Mouse (Mus musculus) left cerebral cortex, postnatal 14 days (tissue): Measurements from ENCODE around the gene Fam213a. TPM values are rescaled to one million over a fixed set of nuclear protein-coding genes. Genes with fewer than 3 reads are reported as not detected.
"Not testable (repeated sequence)": the region's sequence is repeated elsewhere in the genome, so short reads cannot be mapped to it uniquely, and the experiment has no call there.

Source experiments
- DNase-seq, 2 experiments: peaks; one replicate each; pipeline ENCODE4 v3.0.0; 2021 to 2022; ENCODE audit warnings: low spot score in 2 of 2, mixed read lengths in 1 of 2
- intact Hi-C: fragments of 180-260 bp; cut with DNase I; formaldehyde crosslinking; loops from one replicate; pipeline ENCODE4 v1.15.1; 2025
- long read RNA-seq, 2 experiments: library from polyadenylated mRNA; stranded (forward); transcript quantifications; one replicate each; pipeline ENCODE4 v2.0.0; 2021
- total RNA-seq, 2 experiments: library from RNA; stranded (reverse); gene quantifications; 2 replicates each; pipeline ENCODE4 v1.2.3; 2021

Fam213a gene
- 100 to 1,000 TPM; 103 to 105 TPM for total RNA-seq
- long read RNA-seq, experiment 1, transcript Fam213a-201 (6 exons, 1,537 nt), result major isoform, 78 of 184 reads
- long read RNA-seq, experiment 1, transcript Fam213a-210 (5 exons, 1,003 nt), result minor isoform, 10 of 184 reads
- long read RNA-seq, experiment 1, transcript Fam213a-202 (6 exons, 1,567 nt), result minor isoform, 68 of 184 reads
- long read RNA-seq, experiment 1, partial matches to known transcripts, result 4 of 184 reads
- long read RNA-seq, experiment 1, other reads (novel, unspliced or antisense), result 24 of 184 reads
- long read RNA-seq, experiment 2, transcript Fam213a-201 (6 exons, 1,537 nt), result major isoform, 66 of 136 reads
- long read RNA-seq, experiment 2, transcript Fam213a-210 (5 exons, 1,003 nt), result minor isoform, 6 of 136 reads
- long read RNA-seq, experiment 2, transcript Fam213a-202 (6 exons, 1,567 nt), result minor isoform, 45 of 136 reads
- long read RNA-seq, experiment 2, partial matches to known transcripts, result 1 of 136 reads
- long read RNA-seq, experiment 2, other reads (novel, unspliced or antisense), result 18 of 136 reads

DNA sequence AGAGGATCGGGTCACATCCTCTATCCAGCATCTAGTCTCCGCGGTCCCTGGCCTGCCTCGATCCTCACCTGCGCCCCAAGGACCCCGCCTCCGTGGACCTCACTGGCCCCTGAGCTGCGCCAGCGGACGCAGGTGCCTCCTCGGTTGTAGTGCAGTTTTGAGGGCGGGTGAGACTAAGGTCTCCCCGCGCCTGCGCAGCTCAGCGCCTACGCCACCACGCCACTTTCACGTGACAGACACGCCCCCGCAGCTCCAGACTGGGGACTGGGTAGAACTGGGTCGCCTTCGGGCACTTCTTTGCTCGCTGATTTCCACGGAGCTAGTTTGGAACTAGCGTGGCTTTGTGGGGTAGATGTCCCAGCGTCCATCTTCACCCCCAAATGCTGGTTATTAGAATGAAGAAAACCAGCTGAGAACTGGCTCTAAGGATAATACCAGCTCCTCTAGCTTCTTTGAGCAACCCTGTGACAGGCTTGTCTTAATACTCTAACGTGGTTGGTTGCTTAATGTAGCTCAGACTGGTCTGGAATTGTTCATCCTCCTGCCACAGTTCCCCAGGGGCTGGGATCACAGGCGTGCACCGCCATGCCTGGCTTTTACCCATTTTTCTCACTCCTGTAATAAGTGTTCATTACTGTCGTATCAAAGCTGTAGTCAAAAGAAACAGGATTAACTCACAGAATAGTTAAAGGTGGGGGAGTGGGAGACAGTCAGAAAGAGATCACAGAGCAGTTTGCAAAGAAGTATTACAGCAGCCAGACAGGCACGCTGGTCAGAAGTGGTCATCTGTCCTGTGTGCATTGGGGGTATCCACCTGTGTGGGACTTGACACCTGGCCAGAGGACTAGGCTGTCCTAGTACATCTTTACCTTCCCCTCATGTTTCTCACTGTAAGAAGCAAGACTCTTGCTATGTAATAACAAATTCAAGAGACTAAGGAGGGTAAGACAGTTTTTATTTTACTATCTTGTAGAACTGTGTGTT lies at the start of gene Fam213a:
TSS of gene Fam213a (minus strand) at position 159 of the 984 bp plus-strand sequence.
- peak; percentile 93 to 94 for DNase-seq
- intact Hi-C loops, result no loop called here

DNA sequence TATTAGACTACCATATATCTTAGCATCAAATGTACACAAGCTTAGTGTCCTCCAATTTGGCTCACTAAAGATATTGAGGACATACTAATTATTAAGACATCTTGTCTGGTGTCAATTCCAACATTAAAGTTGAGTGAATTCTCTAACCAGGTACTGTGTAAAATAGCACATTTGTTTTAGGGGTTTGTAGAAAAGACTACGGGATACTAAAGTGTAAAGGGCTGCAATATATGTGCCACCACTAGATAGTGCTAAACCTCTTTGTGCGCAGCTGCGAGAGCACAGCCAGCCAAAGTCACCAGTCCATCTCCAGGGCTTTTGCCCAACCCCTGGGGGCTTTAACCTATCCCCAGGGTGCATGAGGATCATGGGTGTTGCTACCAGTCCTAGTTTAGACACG lies 39.6 kb upstream of the Fam213a start:
- DNase-seq, intact Hi-C loops: not testable (repeated sequence)

DNA sequence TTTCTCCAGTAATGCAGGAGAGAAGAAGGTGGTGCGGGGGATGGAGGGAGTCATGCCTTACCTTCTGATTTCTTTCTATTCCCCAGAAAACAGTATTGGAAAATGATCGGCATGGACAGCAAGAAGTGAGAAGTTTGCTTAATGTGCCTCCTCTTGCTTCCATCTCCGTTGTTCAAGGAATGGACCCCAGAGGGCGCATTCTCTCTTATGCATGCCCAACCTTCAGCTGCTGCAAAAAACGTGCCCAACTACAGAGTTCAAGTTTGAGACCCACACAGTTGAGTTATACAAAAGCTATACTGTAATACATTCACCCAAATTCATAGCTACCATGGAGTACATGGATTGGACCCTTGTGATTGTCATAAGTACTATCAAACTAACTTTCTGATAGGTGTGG lies 38.9 kb upstream of the Fam213a start:
- no peak for DNase-seq
- intact Hi-C loops, result no loop called here

DNA sequence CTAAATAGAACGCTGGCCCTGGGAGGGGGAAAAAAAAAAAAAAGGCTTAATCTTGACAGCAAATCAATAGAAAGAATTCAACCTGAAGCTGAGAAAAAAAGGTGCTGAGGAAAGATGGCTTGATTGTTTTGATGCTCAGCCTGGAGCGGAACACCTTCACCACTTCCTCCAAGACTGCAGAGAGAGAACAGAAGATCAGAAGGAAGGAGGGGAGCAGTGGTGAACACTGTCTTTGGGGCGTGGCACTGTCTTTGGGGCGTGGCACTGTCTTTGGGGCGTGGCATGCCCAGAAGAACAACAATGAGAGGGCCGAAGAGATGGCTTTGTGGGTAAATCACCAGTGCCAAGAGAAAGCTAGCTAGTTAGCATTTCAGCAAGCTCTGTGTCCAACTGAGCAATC lies 36.9 kb upstream of the Fam213a start:
- intact Hi-C loops, result no loop called here
- DNase-seq, result no peak

DNA sequence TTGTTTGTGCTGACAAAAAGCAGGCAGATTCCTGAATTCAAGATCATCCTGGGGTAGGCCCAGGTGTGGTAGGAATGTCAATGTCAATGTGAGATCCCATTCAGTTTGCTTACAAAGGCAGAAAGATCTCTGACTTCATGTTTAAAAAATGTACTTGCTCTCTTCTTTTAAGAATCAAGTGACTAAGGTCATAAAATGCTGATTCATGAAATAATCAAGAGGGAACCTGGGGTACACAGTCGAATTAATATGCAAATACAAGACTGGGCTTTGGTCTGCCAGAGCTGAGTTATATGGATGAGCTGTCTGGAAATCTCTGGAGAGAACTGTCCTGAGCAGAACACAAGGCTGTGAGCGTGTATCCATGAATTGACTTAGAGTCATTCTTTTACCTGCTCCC lies 33.8 kb upstream of the Fam213a start:
- intact Hi-C loops, result no loop called here

DNA sequence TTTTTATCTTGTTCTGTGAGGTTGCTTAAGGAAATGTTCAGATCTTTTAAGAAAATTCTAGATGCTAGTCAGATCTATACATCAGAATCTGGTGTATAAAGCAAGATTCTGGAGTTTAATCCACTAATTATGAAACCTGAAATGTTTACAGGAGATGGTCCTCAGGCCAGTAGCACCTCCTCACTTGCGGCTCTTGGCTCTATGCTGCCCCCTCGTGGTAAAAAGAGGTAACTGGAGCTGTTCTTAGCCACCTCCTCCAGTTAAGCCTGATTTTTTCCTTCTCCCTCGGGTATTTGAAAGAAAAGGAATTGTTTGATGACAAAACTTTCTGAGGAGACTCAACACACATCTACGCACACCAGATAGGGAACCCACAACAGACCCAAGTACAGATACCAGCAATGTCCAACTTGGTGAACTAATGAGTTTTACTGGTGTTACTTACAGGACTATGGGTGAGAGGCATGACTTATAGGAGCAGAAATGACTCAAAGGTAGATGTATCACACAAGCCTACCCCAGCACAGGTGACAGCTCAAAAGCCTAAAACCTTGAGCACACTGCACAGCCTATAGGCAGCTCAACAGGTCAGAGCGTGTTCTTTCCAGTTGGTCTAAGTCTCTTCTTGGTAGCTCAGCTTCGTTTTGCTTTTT lies 21.7 kb upstream of the Fam213a start:
- intact Hi-C loops, result loop anchor here (2.0 kb wide), 1 partner anchor 56 kb away; no protein-coding TSS in a partner anchor

More for the DNA sequence above, 33.8 kb upstream of the Fam213a start:
- DNase-seq, result no peak

DNA sequence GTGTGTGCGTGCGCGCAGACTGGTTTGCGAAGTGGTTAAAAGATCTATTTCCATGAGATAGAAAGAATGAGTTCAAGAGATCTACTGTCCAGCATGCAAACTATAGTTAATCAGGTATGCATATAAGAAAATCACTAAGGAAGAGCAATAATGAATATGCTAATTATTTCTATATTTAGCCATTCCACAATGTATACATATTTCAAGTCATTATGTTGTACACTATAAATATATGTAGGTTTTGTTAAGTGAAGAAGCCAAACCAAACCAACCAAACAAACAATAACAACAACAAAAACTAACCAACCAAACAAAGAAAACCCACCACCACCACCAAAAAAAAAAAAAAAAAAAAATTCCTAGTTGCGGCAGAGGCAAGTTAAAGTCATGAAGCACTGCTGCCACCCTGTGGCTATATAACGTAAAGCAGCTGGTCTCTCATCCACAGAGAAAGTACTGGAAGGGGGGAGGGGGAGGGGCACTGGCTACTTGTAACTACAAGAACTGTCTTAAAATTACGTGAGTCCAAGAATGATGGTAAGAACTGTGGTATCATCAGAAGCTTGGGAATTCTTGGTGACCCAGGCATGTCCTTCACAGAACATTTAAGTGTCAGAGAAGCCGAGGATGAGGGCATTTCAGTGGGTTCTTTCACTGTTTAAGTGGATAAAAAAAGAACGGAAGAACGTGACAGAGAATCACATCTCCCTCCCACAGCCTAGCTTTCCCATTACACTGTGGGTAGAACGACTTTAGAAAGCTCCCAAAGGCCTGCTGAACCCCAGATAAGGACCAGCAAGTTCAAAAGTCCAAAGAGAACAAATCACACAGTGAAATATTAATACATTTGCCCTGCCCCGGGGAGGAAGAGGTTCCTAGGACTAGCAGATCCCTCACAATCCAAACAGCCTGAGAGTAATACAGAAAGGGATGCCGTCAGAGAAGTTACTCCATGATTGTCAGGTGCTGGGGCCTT lies 19.8 kb upstream of the Fam213a start:
- peak; percentile 92 to 94 for DNase-seq
- intact Hi-C loops, result loop anchor here (2.0 to 5.0 kb wide), 2 partner anchors 55 to 116 kb away; no protein-coding TSS in a partner anchor

More for the DNA sequence above, 21.7 kb upstream of the Fam213a start:
- DNase-seq, result peak; percentile 51 to 69

DNA sequence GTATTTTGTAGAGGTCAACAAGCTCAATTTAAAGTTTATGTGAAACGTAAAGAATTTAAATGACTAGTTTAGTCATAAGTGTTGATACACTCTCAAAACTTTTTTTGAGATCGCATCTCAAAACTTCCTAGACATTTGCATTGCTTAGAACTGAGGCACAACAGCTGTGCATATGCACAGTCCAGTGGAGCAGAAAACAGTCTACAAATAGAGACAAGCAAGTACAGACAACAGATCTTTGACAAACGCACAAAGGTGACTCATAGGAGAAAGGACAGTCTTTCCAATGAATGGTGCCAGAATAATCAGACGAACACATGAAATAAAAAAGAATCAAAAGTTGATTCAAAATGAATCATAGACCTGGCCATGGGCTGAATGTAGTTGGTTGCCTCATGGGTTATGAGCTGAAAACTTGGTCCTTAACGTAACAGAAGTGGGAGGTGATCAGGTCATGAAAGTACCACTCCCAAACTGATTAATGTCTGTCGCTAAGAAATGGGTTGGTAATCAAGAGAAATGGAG lies 17.5 kb upstream of the Fam213a start:
- DNase-seq, result no peak
- intact Hi-C loops, result loop anchor here (5.0 kb wide), 1 partner anchor 114 kb away; no protein-coding TSS in a partner anchor

DNA sequence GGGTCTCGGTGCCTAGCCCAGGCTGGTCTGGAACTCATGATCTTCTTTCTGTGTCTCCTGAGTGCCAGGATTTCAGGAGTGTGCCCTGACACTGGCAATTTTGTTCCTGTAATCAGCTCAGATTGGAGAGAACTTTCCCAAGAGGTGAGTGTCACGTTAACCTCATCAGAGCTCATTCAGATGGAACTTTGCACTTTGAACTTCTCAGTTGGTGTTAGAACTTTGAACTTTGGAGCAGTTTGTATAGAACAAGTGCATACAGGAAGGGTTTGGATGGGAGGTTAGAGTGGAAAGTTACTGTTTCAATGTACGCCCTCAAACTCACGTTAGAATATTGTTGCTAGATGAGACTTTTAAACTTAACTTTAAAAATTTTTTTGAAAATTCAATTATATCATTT lies 15.7 kb upstream of the Fam213a start:
- no peak for DNase-seq
- intact Hi-C loops, result no loop called here

DNA sequence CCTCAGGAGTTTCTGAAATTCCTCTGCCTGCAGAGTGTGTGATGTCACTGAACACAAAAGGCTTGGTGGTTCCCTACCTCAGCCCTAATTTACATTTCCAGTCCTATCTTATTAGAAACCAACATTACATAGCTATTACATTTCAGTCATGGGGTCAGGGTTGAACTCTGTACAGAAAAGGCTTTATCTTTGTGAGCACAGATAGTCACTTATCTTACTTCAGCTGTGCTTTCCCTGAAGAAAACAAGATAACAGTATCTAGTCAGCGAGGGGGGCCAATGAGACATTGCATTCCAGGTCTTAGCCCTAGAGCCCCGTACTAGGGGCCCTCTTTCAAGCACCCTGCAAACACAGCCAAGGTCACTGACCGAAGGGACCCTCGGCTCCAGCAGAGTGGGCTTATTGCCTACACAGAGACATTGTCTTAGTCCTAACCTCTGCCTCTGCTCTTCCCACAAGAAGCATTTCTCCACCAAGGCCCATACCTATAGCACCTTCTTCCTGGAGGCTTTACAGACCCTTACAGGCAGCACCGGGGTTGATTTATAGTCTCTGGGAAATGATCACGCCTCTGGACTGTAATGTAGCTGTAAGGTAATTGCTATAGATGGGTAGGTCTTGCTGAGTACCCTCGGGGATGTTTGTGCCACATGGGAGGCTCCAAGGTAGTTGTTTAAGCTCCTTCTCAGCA lies 12.2 kb upstream of the Fam213a start:
- no peak for DNase-seq
- intact Hi-C loops, result no loop called here

DNA sequence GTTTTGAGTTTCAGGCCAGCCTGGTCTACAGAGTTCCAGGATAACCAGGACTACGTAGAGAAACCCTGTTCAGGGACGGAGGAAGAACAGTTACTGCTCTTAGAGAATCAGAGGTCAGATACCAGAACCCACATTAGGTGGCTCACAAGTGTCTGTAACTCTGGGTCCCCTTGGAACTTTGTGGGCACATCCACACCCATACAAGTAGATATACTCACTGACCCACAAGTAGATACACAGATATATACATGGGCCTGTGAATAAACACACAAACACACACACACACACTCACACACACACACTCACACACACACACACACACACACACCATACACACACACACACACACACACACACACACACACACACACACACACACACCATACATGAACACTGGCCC lies 11.5 kb upstream of the Fam213a start:
- intact Hi-C loops, result no loop called here
- no peak for DNase-seq

DNA sequence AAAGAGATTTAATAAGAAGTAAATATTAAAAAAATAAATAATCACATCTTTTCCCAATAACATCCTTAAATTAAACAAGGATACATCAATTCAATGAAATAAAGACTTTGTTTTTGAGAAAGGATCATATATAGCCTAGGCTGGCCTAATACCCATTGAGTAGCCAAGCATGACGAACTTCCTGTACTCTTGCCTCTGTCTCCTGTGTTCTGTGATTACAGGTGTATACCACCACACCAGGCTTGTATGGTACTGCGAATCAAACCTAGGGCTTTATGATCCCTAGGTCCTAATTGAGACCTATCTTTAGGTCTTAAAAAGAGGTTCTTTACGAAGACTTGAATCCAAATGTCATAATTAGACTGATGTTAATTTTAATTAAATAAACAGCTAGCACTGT lies 7.7 kb upstream of the Fam213a start:
- no peak for DNase-seq
- intact Hi-C loops, result no loop called here

DNA sequence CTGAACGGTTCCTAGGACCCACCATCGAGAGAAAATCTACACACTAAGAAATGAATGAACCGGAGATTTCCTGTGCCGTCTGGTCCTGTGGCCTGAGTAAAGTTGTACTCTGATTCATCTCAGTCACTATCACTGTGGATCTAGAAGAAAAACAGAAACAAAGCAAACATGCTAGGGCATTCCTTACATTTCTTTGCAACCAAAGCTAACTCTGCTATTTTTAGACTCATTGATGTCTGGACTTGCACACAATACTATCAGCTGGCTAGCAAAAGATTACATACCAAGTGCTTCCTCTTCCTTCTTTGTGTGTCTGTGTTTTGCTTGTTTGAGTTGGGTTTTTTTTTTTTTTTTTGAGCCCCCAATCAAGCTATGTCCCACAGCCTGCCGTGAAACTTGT lies 3.9 kb upstream of the Fam213a start:
- DNase-seq, result no peak
- intact Hi-C loops, result no loop called here

DNA sequence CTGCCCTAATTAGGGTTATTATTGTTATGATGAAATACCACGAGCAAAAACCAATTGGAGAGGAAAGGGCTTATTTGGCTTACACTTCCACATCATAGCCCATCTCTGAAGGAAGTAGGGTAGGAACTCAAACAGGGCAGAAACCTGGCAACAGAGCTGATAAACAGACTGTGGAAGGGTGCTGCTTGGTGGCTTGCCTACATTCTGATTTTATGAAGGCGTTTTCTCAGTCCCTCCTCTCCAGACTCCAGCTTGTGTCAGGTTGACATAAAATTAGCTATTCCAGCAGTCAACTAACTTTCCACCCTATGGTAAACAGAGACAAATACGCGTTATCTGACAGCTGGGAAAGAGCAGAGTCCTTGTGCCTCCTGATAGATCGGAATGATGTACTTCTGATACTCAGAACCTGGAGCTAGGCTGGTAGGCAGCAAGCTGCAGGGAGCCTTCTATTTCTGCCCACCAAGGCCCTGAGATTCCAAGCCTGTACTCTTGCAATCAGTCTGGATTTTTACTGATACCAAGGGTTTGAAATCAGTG lies 1.2 kb upstream of the Fam213a start:
- intact Hi-C loops, result no loop called here
- DNase-seq, result peak in 1 of 2 experiments; percentile 49

DNA sequence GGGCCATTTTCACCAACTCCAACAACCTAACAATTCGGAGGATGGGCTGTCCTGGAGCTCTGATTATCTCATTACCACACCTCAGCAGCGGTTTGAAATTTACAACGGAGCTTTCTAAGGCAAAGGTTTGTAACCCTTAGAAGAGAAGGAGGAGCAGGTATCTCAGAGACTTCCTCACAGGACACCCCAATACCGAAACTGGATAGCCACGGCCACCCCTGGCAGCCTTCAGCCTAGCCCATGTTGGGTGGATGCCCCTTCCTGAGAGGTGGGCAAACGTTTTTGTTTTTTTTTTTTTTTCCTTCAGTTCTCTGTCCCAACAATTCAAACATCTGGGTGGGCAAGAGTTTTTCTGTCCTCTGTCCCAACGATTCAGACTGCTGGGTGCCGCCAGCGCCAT lies 445 bp downstream of the Fam213a start:
- intact Hi-C loops, result no loop called here
- DNase-seq, result no peak

DNA sequence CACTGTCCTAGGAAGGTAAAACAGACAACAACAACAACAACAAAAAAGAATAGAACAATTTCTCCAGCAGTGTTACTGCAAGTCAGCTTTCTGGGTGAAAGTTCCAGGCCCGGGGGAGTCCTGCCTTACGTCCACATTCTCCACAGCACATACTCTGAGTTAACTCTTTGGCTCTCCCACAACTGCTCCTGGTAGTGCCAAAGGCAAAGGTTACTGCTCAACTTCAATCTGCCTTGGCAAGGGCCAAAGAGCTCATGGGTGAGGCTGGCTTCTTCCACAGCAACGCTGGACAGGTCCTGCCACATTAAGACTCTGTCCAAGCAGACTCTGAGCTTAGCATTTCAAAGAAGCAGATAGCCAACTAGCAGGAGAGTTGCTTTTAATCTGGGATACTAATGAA lies 1.7 kb downstream of the Fam213a start:
- intact Hi-C loops, result no loop called here
- DNase-seq, result no peak

DNA sequence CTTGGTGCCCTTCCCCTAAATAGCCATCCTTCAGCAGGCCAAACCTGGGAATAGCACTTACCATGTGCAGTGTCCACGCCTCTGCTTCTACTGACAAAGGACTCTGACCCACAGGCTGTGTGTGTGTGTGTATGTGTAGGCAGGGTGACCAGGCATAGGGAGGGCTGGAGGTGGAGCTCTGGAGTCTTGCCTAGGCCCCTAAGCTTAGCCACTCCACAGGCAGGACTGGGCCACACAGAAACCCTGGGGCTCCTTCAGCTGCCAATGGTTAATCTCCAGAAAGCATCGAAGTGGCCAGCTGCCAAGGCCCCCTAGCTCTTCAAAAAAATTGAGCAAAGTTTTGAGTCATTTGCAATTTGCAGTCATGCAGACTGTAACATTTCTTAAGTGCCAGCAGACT lies 5.5 kb downstream of the Fam213a start:
- intact Hi-C loops, result no loop called here

More for the DNA sequence above, 5.5 kb downstream of the Fam213a start:
- DNase-seq, result no peak
